Mouse (Mus musculus) adrenal gland, postnatal 14 days (tissue): ENCODE measurements around the gene Ssh2. TPM values are rescaled to one million over a fixed set of nuclear protein-coding genes. Genes with fewer than 3 reads are reported as not detected.

Experiments
- DNase-seq: peaks from one replicate; pipeline ENCODE4 v3.0.0; 2021; ENCODE audit warnings: mixed read lengths
- total RNA-seq: library from RNA; stranded (reverse); gene quantifications from 2 replicates; pipeline ENCODE4 v1.2.3, GENCODE M21; 2021

Ssh2 gene
- total RNA-seq, 1 experiment from 2014 or later = 33.5 TPM

DNA sequence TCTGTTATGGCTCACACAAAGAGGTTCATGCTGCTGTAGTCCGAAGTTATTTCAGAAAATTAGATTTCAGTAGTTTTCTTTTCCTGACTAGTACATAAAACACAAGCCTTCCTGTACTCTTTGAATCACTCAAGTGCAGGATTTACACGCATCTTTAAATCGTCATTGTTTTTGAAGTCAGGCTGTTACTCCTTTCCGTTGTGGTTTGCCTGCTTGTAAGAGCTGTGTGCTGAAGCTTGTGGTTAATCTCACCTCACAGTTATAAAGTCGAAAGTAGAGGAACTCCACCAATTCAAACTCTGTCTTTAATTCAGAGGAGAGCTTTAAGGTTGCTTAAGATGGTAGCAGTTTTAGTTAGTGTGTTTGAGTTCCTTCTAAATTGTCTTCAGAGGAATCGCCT lies 132.9 kb downstream of the Ssh2 start:
- no peak for DNase-seq

DNA sequence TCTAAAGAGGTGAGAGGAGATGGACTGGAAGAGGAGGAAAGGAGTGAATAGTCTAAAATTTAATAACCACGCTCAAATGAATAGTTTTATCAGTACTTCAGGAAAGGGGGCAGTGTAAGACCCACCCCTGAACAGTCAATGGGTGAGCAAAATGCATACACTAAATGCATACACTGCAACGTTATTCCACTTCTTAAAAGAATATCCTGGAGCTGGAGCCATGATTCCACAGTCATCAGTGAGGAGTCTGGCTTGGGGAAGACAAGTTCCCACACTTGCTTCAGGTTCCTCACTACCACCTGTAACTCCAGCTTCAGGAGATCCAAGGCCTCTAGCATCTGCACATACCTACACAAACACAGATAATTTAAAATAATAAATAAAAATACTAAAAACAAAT lies 133.6 kb downstream of the Ssh2 start:
- no peak for DNase-seq

DNA sequence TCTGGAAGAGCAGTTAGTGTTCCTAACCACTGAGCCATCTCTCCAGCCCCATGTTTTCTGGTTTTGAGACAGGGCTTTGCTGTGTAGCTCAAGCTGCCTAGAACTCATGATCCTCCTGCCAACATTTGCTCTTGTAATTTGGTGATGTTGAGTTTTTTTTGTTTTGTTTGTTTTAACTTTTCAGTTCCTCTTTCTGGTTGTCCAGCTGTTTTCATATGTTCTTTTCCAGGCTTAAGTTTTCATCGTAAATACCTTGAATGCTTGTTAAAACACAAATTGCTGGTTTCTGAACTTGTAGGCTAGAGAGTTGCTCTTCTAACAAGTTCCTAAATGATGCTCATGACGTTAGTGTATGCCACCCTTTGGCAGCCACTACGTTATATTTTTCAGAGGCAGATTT lies 139.0 kb downstream of the Ssh2 start:
- DNase-seq = no peak

DNA sequence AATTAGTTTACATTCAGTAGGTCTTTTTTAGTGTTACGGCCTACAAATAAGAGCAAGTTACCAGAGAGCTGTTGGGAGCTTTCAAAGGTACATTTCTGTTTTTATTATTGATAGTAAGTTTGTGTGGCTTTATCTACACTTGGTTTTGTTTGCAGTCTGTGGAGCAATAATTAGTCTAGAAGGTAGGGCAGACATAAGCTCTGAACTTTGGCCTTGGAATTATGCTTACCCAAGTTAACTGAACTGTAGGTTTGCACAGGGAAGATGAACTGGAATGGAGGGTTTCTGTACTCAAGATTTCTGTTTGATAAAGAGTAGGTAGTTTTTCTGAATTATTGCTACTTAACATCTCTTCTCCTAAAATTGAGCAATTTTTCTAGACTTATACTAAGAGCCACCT lies 141.8 kb downstream of the Ssh2 start:
- DNase-seq = no peak

DNA sequence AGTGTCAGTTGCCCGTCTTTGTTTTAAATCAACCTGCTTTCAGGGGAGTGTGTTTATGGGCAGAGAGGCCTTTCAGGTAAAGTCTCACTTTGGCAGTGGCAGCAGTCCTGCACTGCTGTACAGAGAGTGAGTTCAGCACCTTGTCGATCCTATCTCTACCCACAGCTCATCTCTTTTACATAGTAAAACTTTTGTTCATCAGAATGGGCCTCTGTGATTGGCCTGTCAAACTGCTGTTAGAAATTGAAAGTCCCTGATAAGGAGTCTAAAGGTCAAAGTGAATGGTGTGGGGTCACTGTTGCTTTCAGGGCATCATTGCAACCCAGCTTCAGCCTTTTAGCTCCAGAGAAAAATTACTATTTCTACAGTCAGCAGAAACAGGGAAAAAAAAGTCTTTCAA lies 147.4 kb downstream of the Ssh2 start:
- DNase-seq = no peak

DNA sequence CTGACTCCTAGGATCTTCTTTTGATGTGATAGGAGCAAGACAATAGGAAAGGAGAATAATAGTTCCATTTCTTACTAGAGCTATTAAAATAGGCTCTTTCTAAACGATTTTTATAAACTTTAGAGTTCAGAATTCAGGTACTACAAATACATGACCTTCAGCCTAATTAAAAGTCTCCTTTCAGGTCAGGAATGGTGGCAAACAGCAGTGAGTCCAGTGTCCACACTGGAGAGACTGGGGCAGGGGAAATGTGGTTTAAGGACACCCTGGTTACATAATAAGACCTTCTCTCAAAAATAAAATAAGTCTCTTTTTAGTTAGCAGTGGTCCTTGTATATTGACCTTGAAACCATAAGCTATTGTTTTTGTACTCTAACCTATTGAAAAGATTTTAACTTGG lies 148.3 kb downstream of the Ssh2 start:
- DNase-seq = no peak

DNA sequence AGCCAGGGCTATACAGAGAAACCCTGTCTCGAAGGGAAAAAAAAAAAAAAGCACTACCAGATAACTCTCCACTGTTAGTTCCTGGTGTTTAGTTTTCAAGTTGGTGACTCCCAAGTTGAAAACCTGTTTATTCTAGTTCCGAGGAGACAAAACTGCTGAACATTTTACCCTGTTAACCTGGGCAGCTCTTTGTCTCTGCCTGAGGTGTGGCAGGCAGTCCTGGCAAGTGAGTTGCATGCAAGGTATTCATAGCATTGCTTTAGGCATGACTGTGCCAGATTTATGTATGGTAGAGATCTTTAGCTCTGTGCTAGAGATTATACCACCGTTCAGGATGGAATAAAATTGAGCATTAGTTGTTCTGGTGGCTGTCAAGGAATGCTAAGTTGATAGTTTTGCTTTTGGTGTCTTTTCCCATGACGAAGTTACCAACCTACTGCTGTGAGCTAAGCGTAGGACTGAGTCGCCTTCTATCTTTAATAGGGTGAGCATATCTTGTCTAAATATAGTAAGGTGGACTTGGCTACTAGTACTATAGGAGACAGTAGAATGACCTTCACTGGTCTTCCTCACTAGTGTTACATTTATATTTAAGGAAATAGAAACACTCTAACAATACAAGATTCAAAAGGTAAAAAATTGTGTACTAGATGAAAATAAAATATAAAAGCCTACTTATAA lies 149.8 kb downstream of the Ssh2 start:
- no peak for DNase-seq

DNA sequence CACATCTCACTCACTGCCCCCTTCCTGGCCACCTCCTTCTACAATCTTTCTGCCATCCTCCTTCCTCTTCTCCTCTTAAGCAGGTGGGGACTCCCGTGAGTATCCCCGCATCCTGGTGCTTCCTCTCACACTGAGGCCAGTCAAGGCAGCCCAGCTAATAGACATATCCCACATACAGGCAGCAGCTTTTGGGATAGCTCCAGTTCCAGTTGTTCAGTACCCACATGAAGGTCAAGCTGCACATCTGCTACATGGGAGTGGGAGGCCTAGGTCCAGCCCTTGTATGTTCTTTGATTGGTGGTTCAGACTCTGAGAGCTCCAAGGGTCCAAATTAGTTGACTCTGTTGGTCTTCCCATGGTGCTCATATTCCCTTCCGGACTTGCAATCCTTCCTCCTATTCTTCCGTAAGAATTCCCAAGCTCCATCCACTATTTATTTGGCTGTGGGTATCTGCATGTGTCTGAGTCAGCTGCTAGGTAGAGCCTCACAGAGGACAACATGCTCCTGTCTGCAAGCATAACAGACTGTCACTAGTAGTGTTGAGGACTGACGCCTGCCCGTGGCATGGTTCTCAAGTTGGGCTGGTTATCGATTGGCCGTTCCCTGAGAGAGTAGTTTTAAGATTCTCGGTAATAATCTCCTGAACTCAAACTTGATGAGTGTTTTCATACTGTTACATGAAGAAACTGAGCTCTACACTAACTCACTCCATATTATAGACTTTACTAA lies 151.6 kb downstream of the Ssh2 start:
- DNase-seq = no peak

DNA sequence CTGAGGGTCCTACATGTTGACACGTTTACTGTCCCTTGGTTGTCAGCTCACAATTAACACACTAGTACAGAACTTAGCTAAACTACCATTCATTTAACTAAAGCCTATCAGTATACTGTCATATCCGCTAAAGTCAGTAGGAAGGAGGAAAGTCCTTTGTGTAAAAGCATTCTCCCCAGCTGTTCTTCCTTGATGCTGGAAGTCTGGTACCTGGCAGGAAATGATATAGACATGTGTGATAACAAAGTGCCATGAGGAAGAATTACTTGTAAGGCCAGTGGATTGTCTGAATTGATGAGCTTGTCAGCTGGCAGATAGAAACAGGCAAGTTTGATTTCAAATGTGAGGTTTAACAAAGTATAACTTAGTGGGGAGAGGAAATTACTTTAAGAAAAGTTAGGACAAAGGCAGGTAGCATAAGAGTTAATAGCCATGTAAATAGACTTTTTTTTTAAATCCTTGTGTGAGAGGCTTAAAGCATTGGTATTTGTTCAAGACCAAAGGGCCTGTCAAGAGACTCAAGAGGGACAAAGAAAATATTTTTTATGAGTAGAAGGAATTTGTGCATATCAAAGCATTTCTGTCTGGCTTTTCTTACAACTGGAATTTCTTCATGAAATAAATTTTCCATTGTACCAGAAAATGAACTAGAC lies 153.2 kb downstream of the Ssh2 start:
- DNase-seq = no peak

DNA sequence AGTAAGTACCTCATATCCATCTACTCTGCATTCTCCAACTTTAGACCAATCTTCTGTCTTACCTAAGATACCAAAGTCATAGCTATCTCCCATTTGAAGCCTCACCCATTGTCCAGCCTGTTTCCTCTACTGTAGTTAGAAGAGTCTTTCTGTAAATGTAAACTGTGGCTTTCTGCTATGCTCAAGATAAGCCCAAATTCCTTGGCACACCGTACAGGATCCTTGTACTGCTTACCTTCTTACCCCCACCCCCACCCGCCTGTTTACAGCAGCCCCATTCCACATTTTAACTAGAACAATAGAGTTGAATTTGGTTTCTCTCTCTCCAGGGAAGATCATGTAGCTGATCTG lies 153.7 kb downstream of the Ssh2 start:
- DNase-seq = no peak

DNA sequence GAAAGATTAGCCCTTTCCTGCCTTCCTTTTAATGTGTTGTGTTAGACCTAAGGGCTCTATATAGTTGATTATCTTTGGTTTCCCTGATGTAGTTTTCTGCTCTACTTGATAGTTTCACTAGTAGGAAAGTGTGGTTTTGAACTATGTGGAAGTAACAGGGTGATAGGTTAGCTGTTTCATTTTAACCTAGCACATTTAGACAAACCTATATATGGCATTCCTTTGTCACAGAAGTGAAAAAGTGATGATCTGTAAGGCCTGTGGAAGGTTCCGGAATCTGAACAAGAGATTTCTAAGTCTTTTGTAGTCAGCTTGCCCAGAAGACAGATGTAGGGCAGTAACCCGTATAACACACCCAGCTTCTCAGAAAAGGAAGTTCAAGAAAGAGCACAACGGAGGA lies 155.0 kb downstream of the Ssh2 start:
- DNase-seq = no peak

DNA sequence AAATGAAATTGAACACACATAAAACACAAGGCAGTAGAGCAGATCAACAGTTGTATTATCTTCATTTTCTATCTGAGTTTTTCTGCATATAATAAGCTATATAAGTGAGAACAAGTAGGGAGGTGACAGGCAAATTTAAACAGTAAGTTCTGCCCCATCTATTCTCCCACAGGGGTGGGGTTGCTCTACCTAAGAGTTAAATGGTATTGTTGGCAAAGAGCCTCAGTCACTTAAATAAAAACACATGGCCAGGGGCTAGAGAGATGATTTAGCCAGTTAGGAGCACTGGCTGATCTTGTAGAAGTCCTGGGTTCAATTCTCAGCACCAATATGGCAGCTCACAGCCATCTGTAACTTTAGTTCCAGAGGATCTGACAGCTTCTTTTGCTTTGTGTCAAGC lies 155.6 kb downstream of the Ssh2 start:
- no peak for DNase-seq

DNA sequence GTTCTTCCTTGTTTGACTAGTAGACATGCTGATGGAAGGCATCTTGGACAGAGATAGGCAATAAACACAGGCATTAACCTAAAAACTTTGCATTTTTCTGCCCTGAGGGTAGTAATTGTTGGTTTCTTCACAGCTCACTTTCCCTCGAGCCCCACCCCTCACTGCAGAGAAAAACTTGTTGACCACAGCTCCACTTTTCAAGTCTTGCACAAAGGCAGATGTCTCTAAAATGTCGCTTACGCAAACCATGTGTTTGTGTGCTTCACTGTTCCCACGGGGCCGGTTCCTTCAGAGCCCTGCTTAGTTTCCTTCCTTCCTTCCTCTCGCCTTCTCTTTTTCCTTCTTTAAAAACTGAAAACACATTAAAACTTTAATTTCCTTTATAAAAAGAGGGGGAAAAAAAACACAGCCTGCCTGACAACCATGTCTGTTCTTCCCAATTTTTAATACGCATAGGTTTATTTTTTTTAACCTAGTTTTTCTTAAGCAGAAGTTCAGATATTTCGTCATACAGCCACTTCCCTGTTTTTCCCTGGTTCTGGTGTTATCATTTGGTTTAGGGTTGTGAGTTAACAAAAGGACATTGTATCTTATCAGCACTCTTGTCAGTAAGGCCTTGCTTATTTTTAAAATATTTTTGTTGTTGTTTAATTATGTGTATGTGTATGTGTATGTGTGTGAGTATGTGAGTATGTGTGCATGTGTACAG lies 156.3 kb downstream of the Ssh2 start:
- peak; percentile 61 for DNase-seq

DNA sequence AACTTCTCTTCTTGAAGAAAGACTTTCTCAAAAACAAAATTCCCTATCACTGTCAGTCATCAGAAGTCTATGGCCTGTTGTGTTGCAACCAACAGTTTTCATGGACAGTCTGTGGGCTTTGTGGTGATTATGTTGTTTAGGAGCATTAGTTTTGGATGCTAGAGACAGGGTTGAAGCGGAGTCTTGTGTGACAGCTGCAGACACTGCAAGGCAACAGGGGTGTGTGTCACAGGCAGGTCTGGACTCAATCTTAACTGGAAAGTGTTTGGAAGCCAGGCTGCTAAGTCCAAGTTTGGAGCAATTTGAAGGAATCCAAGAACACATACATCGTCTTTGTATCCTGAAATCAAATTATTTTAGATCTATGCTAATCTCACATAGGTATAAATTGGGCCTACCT lies 162.5 kb downstream of the Ssh2 start:
- no peak for DNase-seq

DNA sequence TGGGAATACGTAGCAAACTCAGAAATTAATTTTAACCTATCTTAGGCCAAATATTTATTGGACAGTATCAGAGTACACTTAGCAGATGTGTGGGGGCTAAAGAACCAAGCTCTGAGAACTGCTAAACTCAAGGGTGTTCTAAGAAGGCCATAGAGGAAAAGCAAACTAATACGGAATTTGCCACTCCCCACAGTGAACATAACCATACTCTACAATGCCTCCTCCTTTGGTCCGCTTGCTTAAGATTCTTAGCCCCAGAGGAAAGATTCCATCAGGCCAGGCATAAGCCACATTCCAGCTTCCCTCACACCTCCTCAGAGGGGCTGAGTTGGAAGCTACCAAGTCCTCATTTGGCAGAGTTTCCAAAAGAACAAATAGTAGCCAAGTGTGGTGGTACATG lies 165.1 kb downstream of the Ssh2 start:
- no peak for DNase-seq

DNA sequence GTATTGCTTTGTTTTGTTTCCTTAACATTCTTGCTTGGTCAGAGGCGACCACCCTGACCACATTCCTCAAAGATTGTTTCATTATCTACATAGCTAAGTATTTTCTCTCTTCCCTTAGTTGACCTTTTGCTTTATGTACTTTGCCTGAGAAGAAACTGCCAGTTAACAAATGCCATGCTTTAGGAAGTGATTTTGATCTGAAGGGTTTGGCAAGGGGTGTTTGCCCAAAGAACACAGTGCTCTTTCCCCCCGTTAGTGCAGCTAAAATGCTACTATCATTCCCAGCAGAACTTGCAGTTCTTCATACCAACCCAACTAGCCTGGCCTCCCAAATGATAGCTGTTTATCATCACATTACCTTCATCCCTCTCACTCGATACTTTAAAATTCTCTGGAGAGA lies 168.1 kb downstream of the Ssh2 start:
- DNase-seq = no peak

DNA sequence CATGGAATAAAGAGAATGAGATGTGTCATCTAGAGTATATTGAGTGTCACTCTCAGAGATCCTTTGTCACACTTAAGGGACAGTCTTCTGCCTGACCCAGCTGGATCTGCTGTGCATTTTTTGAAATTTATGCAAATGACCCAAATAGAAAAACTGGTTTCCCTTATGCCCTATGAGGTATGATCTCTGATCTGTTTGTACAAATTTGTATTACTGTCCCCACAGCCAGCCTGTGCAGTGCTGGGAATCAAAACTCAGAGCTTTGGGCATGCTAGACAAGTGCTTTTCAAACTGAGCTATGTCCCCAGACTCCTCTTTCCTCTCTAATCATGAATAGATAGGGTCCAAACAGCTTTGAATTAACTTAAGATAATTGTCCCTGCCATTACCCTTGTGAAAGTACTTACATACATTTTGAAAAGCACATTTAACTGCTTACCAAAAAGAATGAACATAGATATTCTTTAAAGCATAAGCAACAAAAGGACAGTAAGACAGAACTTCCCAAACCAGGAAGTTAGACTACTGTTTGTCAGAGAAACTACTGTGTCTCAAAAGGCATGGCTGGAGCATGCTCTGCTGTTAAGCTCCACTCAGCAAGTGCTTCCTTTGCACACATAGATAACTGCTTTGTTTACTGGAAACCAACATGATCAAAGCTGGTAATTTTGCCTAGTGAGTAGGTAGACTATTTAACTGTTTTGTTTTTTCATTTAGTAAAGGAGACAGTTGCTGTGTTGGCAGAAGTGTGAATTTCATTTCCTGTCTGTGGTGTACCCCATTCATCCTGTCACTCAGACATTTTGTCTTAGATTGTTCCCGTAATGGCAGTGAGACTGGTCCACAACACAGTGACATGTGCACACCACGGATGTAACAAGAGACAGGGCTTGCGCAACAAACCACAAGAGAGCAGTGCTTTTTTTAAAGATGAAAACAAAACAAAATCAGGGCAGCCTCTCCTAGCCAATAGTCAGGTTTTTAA lies 169.9 kb downstream of the Ssh2 start:
- DNase-seq = peak; percentile 46

DNA sequence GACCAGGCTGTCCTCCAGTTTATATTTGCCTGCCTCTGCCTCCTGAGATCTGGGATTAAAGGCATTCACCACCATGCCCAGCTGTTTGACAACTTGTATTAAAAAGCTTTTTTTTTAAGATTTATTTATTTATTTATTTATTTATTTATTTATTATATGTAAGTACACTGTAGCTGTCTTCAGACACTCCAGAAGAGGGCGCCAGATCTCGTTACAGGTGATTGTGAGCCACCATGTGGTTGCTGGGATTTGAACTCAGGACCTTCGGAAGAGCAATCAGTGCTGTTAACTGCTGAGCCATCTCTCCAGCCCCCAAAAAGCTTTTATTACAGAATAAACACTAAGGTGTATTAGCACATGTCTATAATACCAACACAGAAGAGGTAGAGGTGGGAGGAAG lies 172.1 kb downstream of the Ssh2 start:
- peak; percentile 6 for DNase-seq

DNA sequence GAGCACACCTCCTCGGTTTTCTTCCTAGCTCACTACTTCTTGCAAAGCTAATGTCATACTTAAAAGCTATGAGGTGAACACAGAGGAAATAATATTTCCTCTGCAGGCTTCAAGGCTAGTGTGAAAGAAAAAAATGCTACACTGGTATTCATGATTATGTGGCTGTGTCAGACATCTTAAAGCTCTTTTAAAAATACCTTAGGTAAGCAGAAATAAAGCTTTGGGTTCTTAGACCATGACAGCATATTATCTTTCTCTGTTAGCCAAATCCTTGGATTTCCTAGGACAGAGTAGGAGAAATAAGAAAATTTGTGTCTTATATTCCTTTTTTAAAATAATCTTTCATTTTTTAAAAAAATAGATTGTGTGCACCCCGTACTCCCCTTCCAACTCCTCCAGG lies 179.5 kb downstream of the Ssh2 start:
- DNase-seq = no peak

DNA sequence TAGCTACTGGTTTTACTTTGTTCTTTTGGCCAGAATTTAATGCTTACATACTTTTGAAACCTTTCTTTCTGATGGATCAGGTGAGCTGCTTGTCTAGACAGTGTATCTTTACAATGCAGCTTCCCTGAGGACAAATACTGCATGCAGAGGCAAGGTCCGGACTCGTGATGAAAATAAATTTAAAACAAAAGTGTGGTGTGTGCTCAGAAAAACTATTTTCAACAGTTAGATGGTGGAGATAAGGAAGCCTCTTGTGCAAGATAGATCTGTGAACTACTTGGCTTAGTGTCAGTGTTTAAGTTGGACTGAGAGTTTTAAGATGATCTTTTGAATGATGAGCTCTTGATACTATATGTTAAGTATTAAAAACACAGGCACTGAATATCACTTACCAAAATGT lies 186.4 kb downstream of the Ssh2 start:
- no peak for DNase-seq

DNA sequence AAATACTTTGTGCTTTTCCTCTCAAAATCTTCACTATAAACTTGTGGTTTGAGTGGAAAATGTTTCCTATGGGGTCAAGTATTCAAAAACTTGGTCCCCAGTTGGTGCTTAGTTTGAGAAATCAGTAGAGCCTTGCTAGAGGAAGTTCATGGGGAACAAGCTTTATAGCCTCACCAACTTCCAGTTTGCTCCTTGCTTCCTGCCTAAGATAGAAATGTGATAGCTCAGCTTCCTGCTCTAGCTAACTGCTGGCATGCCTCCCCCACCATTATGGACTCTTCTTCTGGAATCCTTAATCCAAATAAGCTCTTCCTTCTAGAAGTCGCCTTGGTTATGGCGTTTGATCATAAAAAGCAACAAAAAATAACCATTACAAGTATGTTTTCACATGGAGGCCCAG lies 190.2 kb downstream of the Ssh2 start:
- no peak for DNase-seq

DNA sequence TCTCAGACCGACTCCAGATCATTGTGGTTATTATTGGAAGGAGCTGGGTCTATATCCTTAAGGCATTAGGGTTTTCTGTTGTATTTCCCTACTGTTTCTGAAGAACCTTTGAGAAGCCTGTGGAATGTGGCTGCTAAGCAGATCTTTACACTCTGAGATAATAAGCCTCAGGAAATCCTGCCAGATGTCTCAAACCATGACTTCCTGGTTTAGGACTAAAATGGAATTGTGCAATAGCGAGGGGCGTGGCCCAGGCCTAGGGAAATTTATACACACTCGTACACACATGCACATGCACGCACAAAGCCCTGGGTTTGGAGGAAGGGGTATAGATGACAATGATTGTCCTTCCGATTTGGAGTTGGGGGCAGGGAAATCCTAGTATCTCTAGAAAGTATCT lies 193.8 kb downstream of the Ssh2 start:
- peak; percentile 54 for DNase-seq
